Mouse (Mus musculus): ENCODE measurements around the gene Slc9a4.
"Not testable (repeated sequence)": the region's sequence is repeated elsewhere in the genome, so short reads cannot be mapped to it uniquely, and the experiment has no call there.

Slc9a4 gene

DNA sequence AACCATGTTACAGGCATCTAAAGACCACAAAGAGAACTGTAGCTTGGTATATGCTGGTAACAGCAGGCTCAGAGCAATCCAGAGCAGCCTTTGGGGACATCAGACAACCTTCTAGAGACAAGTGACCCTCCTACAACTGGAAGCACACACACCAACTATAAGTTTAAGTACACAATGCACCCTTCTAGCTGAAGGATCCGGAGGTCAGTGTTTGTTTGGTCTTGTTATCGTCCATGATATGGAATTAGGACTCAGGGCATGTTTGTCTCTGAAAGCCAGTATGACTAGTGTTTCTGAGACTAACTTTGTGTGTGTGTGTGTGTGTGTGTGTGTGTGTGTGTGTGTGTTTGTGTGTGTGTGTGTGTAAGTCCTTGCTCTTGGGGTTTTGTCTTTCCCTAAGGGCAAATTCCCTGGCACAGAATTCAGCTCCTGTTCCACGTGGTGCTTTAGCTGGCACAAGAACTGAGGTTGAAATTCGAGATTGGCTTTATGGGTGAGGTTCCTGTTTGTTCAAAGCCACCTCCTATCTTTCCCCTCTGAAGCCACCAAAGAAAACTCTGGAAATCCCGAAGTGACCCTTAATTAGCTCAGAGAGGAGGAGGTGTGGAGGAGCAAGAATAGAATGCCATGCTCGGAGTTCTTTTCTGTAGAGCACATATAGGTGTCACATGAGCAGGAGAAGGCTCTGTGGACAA, 71.1 kb downstream of the Slc9a4 start:
- no peak for DNase-seq (ENCODE audit: low spot score)

DNA sequence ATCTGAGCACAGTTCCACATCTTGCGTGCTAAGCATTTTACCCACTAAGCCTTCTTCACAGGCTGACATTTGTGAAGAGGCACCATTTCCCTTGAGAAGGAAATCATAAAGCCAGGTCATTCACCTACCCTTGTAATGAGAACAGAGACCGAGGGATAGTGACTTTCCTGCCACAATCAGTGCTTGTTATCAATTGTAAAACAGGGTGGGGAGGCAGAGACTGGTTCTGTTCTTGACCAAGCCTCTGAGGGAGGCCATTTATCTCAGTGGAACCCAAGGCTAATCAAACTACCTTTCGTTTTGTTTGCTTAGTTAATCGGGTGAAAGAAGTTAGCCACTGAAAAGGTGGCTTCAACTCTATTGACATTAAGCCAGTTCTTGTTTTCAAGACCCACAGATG, 77.2 kb downstream of the Slc9a4 start:
- DNase-seq (ENCODE audit: low spot score) = no peak

DNA sequence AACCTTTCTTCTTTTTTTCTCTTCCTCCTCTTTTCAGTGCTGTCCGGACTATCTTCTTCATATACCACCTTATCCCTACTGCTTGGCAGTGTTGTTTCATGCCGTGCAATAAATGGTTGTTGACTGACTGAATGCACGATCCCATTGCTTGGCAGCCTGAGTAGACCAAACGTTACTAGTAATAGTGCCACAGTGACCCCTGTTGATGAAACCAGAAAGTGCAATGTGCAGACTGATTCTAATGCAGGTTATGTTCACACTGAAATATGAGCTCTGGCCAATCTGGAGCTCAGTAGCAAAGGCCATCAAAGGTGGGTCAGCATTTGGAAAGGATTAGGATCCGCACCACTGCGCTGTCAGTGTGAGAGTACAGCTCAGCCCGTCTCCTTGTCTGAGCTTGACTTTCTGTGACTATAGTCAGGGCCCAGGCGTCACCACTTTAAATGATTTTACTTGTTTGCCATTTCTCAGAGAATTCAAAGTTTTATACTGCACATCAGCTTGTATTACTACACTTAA, 78.2 kb downstream of the Slc9a4 start:
- DNase-seq (ENCODE audit: low spot score) = peak; percentile 62

DNA sequence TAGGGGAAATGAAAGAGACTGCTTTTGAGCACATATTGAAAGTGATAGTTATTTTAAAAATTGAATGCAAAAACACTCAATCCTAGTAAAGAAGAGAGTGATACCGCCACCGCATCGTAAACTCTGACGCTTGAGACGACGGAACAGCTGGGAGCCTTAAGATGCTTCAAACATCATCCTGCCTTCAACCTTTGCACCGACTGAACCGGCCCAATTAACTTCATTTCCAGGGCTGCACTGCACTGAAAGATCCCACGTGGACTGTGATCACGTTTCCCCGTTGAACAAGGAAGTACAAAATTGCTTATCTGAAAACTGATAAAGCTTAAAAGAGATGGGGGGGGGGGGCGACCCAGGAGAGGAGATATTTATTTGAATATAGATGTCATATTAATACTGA, 79.1 kb downstream of the Slc9a4 start:
- DNase-seq (ENCODE audit: low spot score) = no peak

DNA sequence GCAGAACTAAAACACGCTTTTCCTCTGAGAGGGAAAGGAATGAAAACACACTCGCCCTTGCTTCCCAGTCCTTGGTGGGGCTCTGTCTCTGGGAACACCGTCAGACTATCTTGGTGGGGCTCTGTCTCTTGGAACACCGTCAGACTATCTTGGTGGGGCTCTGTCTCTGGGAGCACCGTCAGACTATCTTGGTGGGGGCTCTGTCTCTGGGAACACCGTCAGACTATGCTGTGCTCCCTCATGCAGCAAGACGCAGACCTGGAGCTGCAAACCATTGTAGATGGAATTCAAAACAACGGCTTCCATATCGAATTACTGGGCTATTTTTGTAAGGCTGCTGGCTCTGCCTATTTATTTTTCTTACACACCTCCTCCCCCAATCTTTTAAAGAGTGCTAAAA, 79.6 kb downstream of the Slc9a4 start:
- DNase-seq (ENCODE audit: low spot score) = no peak

DNA sequence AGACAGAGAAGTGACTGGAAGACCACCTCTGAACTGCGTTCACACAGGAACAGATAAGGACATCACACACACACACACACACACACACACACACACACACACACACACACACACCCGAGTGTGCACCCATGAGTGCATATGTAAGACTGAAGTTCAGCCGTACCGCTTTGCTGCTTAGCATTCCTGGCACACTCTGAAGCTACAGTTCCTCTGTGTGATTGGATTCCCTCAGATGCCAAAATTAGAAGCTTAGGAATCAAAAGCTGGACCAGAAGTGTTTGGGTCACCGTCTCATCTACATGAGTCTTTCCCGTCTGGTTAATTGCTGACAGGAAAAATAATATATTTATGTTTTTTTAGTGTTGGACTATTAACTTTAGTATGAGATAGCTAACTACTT, 81.0 kb downstream of the Slc9a4 start:
- no peak for DNase-seq (ENCODE audit: low spot score)

DNA sequence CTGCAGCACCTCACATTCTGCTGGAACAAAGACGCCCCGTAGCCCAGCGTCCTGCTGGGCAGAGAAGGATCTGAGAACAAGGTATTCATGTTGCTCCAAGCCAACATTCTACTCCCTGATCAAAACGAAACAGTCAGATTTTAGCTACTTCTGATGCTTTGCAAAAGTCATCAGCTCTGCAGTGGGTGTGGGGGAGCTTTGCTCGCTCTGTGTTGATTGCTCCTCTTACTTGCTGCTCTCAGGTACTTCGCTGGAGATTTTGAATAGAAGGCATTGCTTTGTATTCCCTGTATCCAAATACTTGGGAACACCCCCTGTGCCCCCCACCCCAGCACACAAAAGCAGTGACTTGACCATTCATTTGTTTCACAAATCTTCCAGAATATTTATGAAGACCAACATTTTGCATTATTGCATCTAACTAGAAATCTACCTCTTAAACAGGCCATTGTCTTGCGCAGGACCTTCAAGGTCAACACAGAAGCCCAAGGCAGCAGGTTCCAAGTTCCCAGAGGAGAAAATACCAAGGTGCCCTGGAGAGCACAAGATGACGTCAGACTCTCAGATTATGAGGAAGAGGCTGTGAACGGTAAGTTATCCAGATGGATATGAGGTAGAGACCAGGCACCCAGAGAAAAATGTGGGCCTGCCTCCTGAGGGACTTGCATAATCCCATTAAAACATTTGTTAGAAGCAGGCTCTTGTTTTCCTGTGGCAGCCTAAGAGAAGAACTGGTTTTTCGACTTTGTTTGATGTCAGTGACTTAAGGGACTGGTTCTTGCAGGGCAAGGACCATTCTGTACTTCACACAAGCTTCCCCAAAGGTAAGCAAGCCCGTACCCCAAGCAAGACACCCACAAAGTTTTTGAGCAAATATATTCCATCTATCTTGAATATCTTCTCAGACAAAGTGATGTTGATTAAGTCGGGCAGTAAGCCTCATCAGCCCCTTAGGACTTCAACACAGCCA, 85.8 kb downstream of the Slc9a4 start:
- DNase-seq (ENCODE audit: low spot score) = peak; percentile 16

DNA sequence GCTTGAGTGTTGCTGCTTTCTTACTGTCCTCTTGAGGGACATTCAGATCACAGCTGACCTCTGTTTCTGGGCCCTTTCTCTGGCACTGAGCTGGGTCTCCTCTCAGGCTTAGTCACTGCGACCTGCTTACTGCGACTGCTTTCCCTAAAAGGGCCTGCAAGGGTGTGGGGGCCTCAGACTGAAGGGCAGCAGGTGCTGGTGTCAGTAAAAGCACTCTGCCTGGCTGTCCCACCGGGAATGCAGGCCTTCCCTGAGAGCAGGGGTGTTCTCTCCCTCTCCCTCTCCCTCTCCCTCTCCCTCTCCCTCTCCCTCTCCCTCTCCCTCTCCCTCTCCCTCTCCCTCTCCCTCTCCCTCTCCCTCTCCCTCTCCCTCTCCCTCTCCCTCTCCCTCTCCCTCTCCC, 87.6 kb downstream of the Slc9a4 start:
- DNase-seq (ENCODE audit: low spot score) = not testable (repeated sequence)

DNA sequence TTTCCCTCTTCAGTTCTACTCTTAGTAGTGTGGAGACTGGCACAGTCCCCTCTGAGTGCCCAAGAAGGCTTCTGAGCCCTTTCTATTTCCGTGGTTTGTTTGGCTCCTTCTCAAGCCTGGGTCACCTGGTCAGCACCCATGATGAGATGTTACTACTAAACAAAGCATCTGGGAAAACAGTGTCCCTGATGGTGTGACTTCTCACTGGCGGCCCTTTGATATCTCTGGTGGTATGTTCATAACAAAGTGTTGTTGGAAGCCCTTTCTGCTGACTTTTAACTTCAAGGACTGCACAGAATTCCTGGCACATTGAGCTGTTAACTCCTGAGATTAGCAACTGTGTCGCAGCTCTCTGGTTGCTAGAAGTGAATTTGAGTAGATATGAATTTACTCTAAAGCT, 90.1 kb downstream of the Slc9a4 start:
- no peak for DNase-seq (ENCODE audit: low spot score)

DNA sequence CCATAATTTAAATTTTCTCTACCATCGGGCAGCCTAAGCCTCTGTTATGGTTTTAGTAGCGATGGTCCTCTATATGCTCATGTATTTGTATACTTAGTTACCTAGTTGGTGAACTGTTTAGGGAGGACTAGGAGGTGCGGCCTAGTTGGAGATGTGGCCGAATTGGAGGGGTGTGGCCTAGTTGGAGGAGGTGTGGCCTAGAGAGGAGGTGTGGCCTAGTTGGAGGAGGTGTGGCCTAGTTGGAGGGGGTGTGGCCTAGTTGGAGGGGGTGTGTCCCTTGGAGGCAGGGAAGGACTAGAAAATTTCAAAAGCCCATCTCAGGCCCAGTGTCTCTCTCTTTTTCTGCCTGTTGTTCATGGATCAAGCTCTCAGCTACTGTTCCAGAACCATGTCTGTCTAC, 91.6 kb downstream of the Slc9a4 start:
- DNase-seq (ENCODE audit: low spot score) = no peak

DNA sequence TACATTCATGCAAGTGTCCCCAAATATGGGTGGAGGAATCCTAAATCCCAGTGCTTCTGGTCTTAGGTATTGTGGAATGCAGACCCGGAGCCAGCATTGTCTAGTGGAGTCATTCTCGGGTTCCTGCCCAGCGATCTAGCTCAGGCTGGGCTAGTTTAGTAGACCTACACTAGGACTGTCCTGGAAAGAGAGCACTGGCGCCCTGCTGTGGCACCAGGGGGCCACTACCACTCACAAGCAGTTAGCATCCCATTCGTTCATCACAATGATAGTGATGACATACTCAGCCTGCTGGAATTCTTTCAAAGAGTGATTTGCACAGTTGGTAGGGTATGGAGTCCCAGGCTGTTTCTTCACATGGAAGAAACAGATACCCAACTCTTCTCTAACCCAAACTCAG, 97.4 kb downstream of the Slc9a4 start:
- no peak for DNase-seq (ENCODE audit: low spot score)
